Mouse (Mus musculus): ENCODE measurements around the gene Gm5891. TPM values are rescaled to one million over a fixed set of nuclear protein-coding genes. Genes with fewer than 3 reads are reported as not detected.

The Gm5891 gene
- polyA plus RNA-seq (2012; rRNA removed), result not detected in 2 replicates

GRCm38 (mm10) chr7:21921191-21921590, at the start of gene Gm5891:
TSS of gene Gm5891 (minus strand) at chr7:21921291.

Other genes with a start within 250 kb of the Gm5891 start
- gene Gm4175, start 159.8 kb downstream of the Gm5891 start, polyA plus RNA-seq (2012; rRNA removed), result not detected in 2 replicates
- gene Gm4177, start 124.6 kb downstream of the Gm5891 start, polyA plus RNA-seq (2012; rRNA removed), result not detected in 2 replicates
- gene Vmn1r135, start 88.9 kb downstream of the Gm5891 start, polyA plus RNA-seq (2012; rRNA removed), result not detected in 2 replicates
- not detected in 2 replicates for gene Gm5725, start 77.0 kb downstream of the Gm5891 start, polyA plus RNA-seq (2012; rRNA removed)
- gene Vmn1r137, start 73.3 kb upstream of the Gm5891 start, polyA plus RNA-seq (2012; rRNA removed), result not detected in 2 replicates
- gene Vmn1r138, start 107.6 kb upstream of the Gm5891 start, polyA plus RNA-seq (2012; rRNA removed), result not detected in 2 replicates
- not detected in 2 replicates for gene Gm6176, start 135.0 kb upstream of the Gm5891 start, polyA plus RNA-seq (2012; rRNA removed)
- not detected in 2 replicates for gene Vmn1r139, start 147.8 kb upstream of the Gm5891 start, polyA plus RNA-seq (2012; rRNA removed)
- gene Gm16451, start 197.0 kb upstream of the Gm5891 start, polyA plus RNA-seq (2012; rRNA removed), result not detected in 2 replicates
- gene Gm10666, start 213.4 kb upstream of the Gm5891 start, polyA plus RNA-seq (2012; rRNA removed), result not detected in 2 replicates
- gene Vmn1r142, start 242.7 kb upstream of the Gm5891 start, polyA plus RNA-seq (2012; rRNA removed), result not detected in 2 replicates